Mouse (Mus musculus) heart, postnatal 36 days (tissue): ENCODE data around the gene Ptprcap. TPM values are rescaled to one million over a fixed set of nuclear protein-coding genes. Genes with fewer than 3 reads are reported as not detected.

Source experiments
- DNase-seq, 2 experiments: peaks; one replicate each; pipeline ENCODE4 v3.0.0; 2021 to 2022
- intact Hi-C: fragments of 180-260 bp; cut with DNase I; formaldehyde crosslinking; loops from one replicate; pipeline ENCODE4 v1.15.1; 2025
- total RNA-seq, 2 experiments: library from RNA; stranded (reverse); gene quantifications; 2 replicates each; pipeline ENCODE4 v1.2.3; 2021

Gene Ptprcap
- total RNA-seq, 2 experiments from 2014 or later: 1.1 to 1.3 TPM

GRCm38 (mm10) chr19:4191528-4192250, 38.3 kb downstream of the Ptprcap start, which contains the start of gene Ppp1ca:
Gene Ppp1ca (plus strand): TSS chr19:4192065.
- intact Hi-C loops: loop anchor here (1.0 kb wide), 2 partner anchors 22 to 42 kb away; no protein-coding TSS in a partner anchor
- peak; percentile 97 for DNase-seq

DNA sequence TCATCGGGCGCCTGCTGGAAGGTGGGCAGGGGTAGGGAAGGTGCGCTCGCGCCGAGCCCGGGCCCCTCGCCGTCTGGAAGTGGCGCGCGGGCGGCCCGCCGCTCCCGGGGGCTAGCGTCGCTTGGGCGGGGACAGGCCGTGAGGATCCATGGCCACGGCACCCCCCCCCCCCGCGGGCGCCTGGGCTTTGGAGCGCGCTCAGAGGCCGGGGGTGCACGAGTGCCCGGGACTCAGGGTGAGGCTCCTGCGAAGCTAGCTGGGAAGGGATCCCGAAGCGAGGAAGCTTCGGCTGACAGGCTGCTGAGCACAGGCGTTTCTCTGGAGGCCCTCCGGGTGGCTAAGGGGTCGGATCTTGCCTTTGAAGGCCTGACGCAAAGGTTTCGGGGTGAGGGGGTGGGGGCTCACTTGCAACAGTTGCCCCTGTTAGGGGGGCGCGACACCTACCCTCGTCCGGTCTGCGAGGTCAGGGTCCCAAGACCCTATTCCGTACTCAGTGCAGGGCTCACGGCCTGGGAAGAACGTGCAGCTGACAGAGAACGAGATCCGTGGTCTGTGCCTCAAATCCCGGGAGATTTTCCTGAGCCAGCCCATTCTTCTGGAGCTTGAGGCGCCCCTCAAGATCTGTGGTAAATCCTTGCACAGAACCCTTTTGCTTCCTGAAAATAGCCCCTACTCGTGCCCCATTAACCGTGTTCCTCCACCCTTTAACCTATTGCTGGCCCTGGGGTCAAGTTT, 39.0 kb downstream of the Ptprcap start:
- intact Hi-C loops: loop anchor here (1.0 kb wide), 1 partner anchor 43 kb away; no protein-coding TSS in a partner anchor

DNA sequence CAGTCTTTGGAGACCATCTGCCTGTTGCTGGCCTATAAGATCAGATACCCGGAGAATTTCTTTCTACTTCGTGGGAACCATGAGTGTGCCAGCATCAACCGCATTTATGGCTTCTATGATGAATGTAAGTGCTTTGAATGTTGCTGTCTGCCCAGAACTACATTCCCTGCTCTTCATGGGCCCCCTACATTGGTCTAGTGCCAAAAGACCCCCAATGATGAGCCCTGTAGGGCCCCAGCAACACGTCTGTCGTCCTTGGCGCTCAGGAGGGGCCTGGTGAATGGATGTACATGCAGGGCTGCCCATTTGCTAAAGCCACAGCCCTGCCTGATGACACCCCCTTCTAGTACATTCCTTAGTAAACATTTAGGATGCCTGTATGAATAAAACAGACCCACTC, 39.7 kb downstream of the Ptprcap start:
- intact Hi-C loops: no loop called here
- DNase-seq: no peak

More for the DNA sequence above, 39.0 kb downstream of the Ptprcap start:
- DNase-seq: no peak

DNA sequence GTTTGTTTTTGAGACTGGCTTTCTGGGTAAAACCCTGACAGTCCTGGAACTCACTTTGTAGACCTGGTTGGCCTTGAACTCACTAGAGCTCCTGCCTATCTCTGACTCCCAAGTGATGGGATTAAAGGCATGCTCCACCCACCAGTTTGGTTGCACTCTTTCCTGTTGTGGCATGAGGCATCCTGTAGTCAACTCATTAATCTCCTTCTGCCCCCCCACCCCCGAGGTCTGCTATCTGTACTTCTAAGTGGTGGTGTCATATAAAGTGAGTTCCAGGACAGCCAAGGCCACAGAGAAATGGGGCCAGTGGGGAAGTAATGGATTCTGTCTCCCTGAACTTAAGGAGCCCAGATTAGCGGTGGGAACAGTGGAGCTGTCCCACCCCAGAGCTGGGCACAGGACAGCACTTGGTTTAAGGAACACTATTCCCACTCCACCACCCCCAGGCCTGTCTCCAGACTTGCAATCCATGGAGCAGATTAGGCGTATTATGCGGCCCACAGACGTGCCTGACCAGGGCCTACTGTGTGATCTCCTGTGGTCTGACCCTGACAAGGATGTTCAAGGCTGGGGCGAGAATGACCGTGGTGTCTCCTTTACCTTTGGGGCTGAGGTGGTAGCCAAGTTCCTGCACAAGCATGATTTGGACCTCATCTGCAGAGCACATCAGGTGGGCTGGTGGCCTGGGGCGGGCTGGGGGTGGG, 40.8 kb downstream of the Ptprcap start:
- DNase-seq: no peak
- intact Hi-C loops: no loop called here

GRCm38 (mm10) chr19:4194776-4195650, 41.6 kb downstream of the Ptprcap start:
- DNase-seq: no peak
- intact Hi-C loops: no loop called here

DNA sequence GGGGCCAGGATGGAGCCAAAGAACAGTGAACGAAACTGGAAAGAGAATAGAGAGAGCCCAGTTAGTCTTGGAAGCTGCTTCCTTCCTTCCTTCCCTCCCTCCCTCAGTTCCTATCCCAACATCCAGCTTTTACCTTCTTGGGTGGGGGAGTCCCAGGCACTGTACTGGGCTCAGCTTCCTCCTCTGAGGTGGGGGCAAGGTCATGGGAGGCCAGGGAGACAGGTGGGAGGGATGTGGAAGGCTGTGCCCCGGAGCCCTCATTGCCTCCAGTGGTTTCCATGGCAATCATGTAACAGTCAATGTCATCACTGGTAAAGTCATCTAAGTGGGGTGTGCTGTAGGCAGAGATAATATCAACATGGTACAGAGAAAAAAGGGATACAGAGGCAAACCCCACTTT, 42.6 kb downstream of the Ptprcap start:
- intact Hi-C loops: no loop called here
- DNase-seq: no peak

- intact Hi-C loops: no loop called here
Measured at GRCm38 (mm10) chr19:4196548-4196947, 43.1 kb downstream of the Ptprcap start.

GRCm38 (mm10) chr19:4197180-4197579, 43.8 kb downstream of the Ptprcap start:
- intact Hi-C loops: no loop called here
- no peak for DNase-seq

More at GRCm38 (mm10) chr19:4196548-4196947, 43.1 kb downstream of the Ptprcap start:
- no peak for DNase-seq

GRCm38 (mm10) chr19:4201291-4201909, 48.0 kb downstream of the Ptprcap start, which contains the start of gene Rad9a:
Gene Rad9a (minus strand): TSS chr19:4201662.
- intact Hi-C loops: no loop called here
- DNase-seq: peak; percentile 91 to 94

DNA sequence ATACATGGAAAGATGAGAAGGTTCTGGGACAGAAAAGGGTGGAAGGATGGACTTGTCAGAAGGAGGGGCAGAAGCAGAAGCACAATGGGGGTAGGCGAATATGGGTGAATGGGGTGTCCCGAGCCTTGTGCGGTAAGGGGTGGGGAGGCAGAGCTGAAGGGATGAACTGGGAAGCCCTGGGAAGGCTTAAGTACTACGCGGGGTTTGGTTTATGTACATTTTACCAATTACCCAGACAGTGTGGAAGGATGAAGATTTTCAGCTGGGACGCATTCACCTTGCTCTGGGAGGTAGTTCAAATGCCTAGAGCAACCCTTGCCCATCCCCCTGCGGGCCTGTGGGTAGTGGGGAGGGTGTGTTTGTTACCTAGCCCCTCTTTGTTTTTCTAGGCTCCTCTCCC, 48.7 kb downstream of the Ptprcap start:
- intact Hi-C loops: loop anchor here (2.0 kb wide), 1 partner anchor 103 kb away; the partner anchor contains the start of gene Pitpnm1
- DNase-seq: no peak

- DNase-seq: no peak
- intact Hi-C loops: loop anchor here (2.0 kb wide), 1 partner anchor 104 kb away; the partner anchor contains the start of gene Pitpnm1
Measured at GRCm38 (mm10) chr19:4203148-4203547, 49.7 kb downstream of the Ptprcap start.

- no peak for DNase-seq
- intact Hi-C loops: loop anchor here (2.0 kb wide), 1 partner anchor 105 kb away; the partner anchor contains the start of gene Pitpnm1
Measured at GRCm38 (mm10) chr19:4203604-4204326, 50.4 kb downstream of the Ptprcap start.

DNA sequence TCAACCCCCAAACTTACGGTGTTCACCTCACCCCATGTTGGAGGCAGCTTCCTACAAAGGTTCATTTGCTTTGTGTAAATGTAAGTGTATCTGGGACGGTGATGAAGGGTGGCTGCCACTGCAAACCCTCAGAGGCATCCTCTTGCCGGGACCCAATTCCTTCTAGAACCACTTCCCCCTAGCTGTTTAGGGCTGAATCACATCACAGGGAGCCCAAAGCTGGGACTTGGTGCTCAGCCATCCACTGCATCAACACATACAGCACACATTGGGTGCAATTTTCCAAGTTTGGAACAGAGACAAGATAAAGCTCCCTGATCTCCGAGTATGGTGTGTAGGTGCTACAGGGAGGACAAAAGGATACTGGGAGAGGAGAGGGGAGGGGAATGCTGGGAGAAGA, 51.5 kb downstream of the Ptprcap start:
- intact Hi-C loops: loop anchor here (5.0 kb wide), 2 partner anchors 37 to 102 kb away; partner anchors contain the start of gene Grk2
- DNase-seq: no peak

Other genes starting within 250 kb of the Ptprcap start
- 10 to 100 TPM in 1 of 2 experiments, 1 to 10 TPM in 1; 9.1 to 17.7 TPM for gene Tcirg1, start 246.5 kb upstream of the Ptprcap start, total RNA-seq
- gene Ndufs8, start 240.8 kb upstream of the Ptprcap start, total RNA-seq: 100 to 1,000 TPM; 508 to 532 TPM
- gene Aldh3b1, start 223.8 kb upstream of the Ptprcap start, total RNA-seq: 1 to 10 TPM; 1.5 to 1.6 TPM
- 10 to 100 TPM; 16.9 to 20.6 TPM for gene Unc93b1, start 218.4 kb upstream of the Ptprcap start, total RNA-seq
- gene Aldh3b3, start 195.0 kb upstream of the Ptprcap start, total RNA-seq: under 1 TPM; 0.38 to 0.56 TPM
- under 1 TPM in 1 of 2 experiments, not detected in 1; 0.39 TPM for gene Aldh3b2, start 181.3 kb upstream of the Ptprcap start, total RNA-seq
- 10 to 100 TPM; 22.8 to 24.4 TPM for gene Acy3, start 167.0 kb upstream of the Ptprcap start, total RNA-seq
- not detected for gene Tbx10, start 160.9 kb upstream of the Ptprcap start, total RNA-seq
- 100 to 1,000 TPM; 126 to 140 TPM for gene Nudt8, start 153.0 kb upstream of the Ptprcap start, total RNA-seq
- gene Gm49405, start 153.0 kb upstream of the Ptprcap start, total RNA-seq: 1 to 10 TPM; 1.3 to 1.4 TPM
- gene Doc2g, start 150.3 kb upstream of the Ptprcap start, total RNA-seq: 100 to 1,000 TPM; 174 to 196 TPM
- gene Ndufv1, start 140.8 kb upstream of the Ptprcap start, total RNA-seq: 1,000 to 10,000 TPM; 1,111 to 1,164 TPM
- 100 to 1,000 TPM; 339 to 350 TPM for gene Gstp1, start 115.6 kb upstream of the Ptprcap start, total RNA-seq
- 100 to 1,000 TPM; 120 to 124 TPM for gene Gstp2, start 107.6 kb upstream of the Ptprcap start, total RNA-seq
- gene Gstp3, start 94.0 kb upstream of the Ptprcap start, total RNA-seq: not detected
- not detected for gene Cabp2, start 72.0 kb upstream of the Ptprcap start, total RNA-seq
- gene Cdk2ap2, start 56.4 kb upstream of the Ptprcap start, total RNA-seq: 10 to 100 TPM; 35.3 to 39.1 TPM
- gene Pitpnm1, start 53.6 kb upstream of the Ptprcap start, total RNA-seq: 10 to 100 TPM; 20.7 to 22.9 TPM
- 10 to 100 TPM; 56.8 to 64.0 TPM for gene Aip, start 27.7 kb upstream of the Ptprcap start, total RNA-seq
- not detected for gene Gpr152, start 13.8 kb upstream of the Ptprcap start, total RNA-seq
- gene Cabp4, start 9.6 kb upstream of the Ptprcap start, total RNA-seq: under 1 TPM in 1 of 2 experiments, not detected in 1; 0.19 TPM
- 10 to 100 TPM; 52.4 to 55.6 TPM for gene Coro1b, start 5.0 kb upstream of the Ptprcap start, total RNA-seq
- gene Rps6kb2, start 9.8 kb downstream of the Ptprcap start, total RNA-seq: 10 to 100 TPM; 16.4 to 18.8 TPM
- 10 to 100 TPM; 29.4 to 33.7 TPM for gene Carns1, start 21.9 kb downstream of the Ptprcap start, total RNA-seq
- 10 to 100 TPM in 1 of 2 experiments, 1 to 10 TPM in 1; 6.6 to 11.1 TPM for gene Tbc1d10c, start 37.7 kb downstream of the Ptprcap start, total RNA-seq
- 100 to 1,000 TPM; 326 to 332 TPM for gene Ppp1ca, start 38.5 kb downstream of the Ptprcap start, total RNA-seq
- gene Rad9a, start 48.1 kb downstream of the Ptprcap start, total RNA-seq: 1 to 10 TPM; 5.2 to 5.3 TPM
- gene Clcf1, start 60.6 kb downstream of the Ptprcap start, total RNA-seq: 1 to 10 TPM in 1 of 2 experiments, under 1 TPM in 1; 0.51 to 1.2 TPM
- gene AC109138.7, start 60.8 kb downstream of the Ptprcap start, total RNA-seq: not detected
- gene Pold4, start 78.3 kb downstream of the Ptprcap start, total RNA-seq: 10 to 100 TPM; 11.9 to 13.7 TPM
- gene Ssh3, start 115.6 kb downstream of the Ptprcap start, total RNA-seq: 1 to 10 TPM; 7.2 to 8.6 TPM
- under 1 TPM; 0.51 to 0.80 TPM for gene Ankrd13d, start 129.5 kb downstream of the Ptprcap start, total RNA-seq
- gene Grk2, start 152.6 kb downstream of the Ptprcap start, total RNA-seq: 10 to 100 TPM; 47.5 to 50.4 TPM
- 10 to 100 TPM; 39.4 to 41.1 TPM for gene Kdm2a, start 244.7 kb downstream of the Ptprcap start, total RNA-seq